Mouse (Mus musculus): ENCODE measurements around the gene Daw1. TPM values are rescaled to one million over a fixed set of nuclear protein-coding genes. Genes with fewer than 3 reads are reported as not detected.

Daw1 gene
- not detected for polyA plus RNA-seq (2014; fragmentation: Illumina TruSeq; extraction: RNeasy Lipid Tissue Mini Kit (QIAGEN cat#74804); ENCODE audit: low read depth, low replicate concordance)

GRCm38 (mm10) chr1:83159603-83160002, at the start of gene Daw1:
Gene Daw1, plus strand, starts transcription at chr1:83159752.

GRCm38 (mm10) chr1:83116447-83117137, 43.0 kb upstream of the Daw1 start, which contains the start of gene Ccl20:
Gene Ccl20, plus strand, starts transcription at chr1:83116766.

Other genes starting within 250 kb of the Daw1 start
- not detected for gene A030005L19Rik, start 246.4 kb upstream of the Daw1 start, polyA plus RNA-seq (2014; fragmentation: Illumina TruSeq; extraction: RNeasy Lipid Tissue Mini Kit (QIAGEN cat#74804); ENCODE audit: low read depth, low replicate concordance)
- not detected for gene A030014E15Rik, start 234.8 kb upstream of the Daw1 start, polyA plus RNA-seq (2014; fragmentation: Illumina TruSeq; extraction: RNeasy Lipid Tissue Mini Kit (QIAGEN cat#74804); ENCODE audit: low read depth, low replicate concordance)
- gene Gm6217, start 228.4 kb upstream of the Daw1 start, polyA plus RNA-seq (2014; fragmentation: Illumina TruSeq; extraction: RNeasy Lipid Tissue Mini Kit (QIAGEN cat#74804); ENCODE audit: low read depth, low replicate concordance): not detected
- gene A030003K21Rik, start 216.4 kb upstream of the Daw1 start, polyA plus RNA-seq (2014; fragmentation: Illumina TruSeq; extraction: RNeasy Lipid Tissue Mini Kit (QIAGEN cat#74804); ENCODE audit: low read depth, low replicate concordance): not detected
- gene Gm7544, start 203.7 kb upstream of the Daw1 start, polyA plus RNA-seq (2014; fragmentation: Illumina TruSeq; extraction: RNeasy Lipid Tissue Mini Kit (QIAGEN cat#74804); ENCODE audit: low read depth, low replicate concordance): not detected
- gene Gm47955, start 199.5 kb upstream of the Daw1 start, polyA plus RNA-seq (2014; fragmentation: Illumina TruSeq; extraction: RNeasy Lipid Tissue Mini Kit (QIAGEN cat#74804); ENCODE audit: low read depth, low replicate concordance): not detected
- not detected for gene Gm47959, start 159.2 kb upstream of the Daw1 start, polyA plus RNA-seq (2014; fragmentation: Illumina TruSeq; extraction: RNeasy Lipid Tissue Mini Kit (QIAGEN cat#74804); ENCODE audit: low read depth, low replicate concordance)
- not detected for gene Slc19a3, start 121.3 kb upstream of the Daw1 start, polyA plus RNA-seq (2014; fragmentation: Illumina TruSeq; extraction: RNeasy Lipid Tissue Mini Kit (QIAGEN cat#74804); ENCODE audit: low read depth, low replicate concordance)
- gene Krtap28-10, start 117.3 kb upstream of the Daw1 start, polyA plus RNA-seq (2014; fragmentation: Illumina TruSeq; extraction: RNeasy Lipid Tissue Mini Kit (QIAGEN cat#74804); ENCODE audit: low read depth, low replicate concordance): not detected
- gene Gm47969, start 114.8 kb upstream of the Daw1 start, polyA plus RNA-seq (2014; fragmentation: Illumina TruSeq; extraction: RNeasy Lipid Tissue Mini Kit (QIAGEN cat#74804); ENCODE audit: low read depth, low replicate concordance): not detected
- gene A030005K14Rik, start 100.4 kb upstream of the Daw1 start, polyA plus RNA-seq (2014; fragmentation: Illumina TruSeq; extraction: RNeasy Lipid Tissue Mini Kit (QIAGEN cat#74804); ENCODE audit: low read depth, low replicate concordance): not detected
- not detected for gene Krtap28-13, start 98.8 kb upstream of the Daw1 start, polyA plus RNA-seq (2014; fragmentation: Illumina TruSeq; extraction: RNeasy Lipid Tissue Mini Kit (QIAGEN cat#74804); ENCODE audit: low read depth, low replicate concordance)
- gene Ccl20, start 43.0 kb upstream of the Daw1 start, polyA plus RNA-seq (2014; fragmentation: Illumina TruSeq; extraction: RNeasy Lipid Tissue Mini Kit (QIAGEN cat#74804); ENCODE audit: low read depth, low replicate concordance): not detected
- gene Sphkap, start 248.4 kb downstream of the Daw1 start, polyA plus RNA-seq (2014; fragmentation: Illumina TruSeq; extraction: RNeasy Lipid Tissue Mini Kit (QIAGEN cat#74804); ENCODE audit: low read depth, low replicate concordance): not detected

All from liver, adult 10 weeks (tissue).